Mouse (Mus musculus) embryonic fibroblast, embryonic 13.5 days (primary cell): ENCODE data around the gene Nrp1.

ENCODE experiments used
- CTCF ChIP-seq: IDR thresholded peaks from 2 replicates; pipeline ENCODE4 v1.5.1; 2011; ENCODE audit warnings: mild to moderate bottlenecking, control low read depth, low read length, moderate library complexity, borderline replicate concordance; ENCODE audit not compliant: insufficient read depth
- POLR2A ChIP-seq: IDR thresholded peaks from 2 replicates; pipeline ENCODE4 v1.6.1; 2011; ENCODE audit warnings: low read depth, mild to moderate bottlenecking, control low read depth, low read length, moderate library complexity

GRCm38 (mm10) chr8:128484720-128485124, 126.3 kb downstream of the Nrp1 start:
- TF ChIP-seq CTCF (no peak), POLR2A (no peak)
